21 mouse cellular contexts compared by ENCODE assay signal in the genomic region with DNA sequence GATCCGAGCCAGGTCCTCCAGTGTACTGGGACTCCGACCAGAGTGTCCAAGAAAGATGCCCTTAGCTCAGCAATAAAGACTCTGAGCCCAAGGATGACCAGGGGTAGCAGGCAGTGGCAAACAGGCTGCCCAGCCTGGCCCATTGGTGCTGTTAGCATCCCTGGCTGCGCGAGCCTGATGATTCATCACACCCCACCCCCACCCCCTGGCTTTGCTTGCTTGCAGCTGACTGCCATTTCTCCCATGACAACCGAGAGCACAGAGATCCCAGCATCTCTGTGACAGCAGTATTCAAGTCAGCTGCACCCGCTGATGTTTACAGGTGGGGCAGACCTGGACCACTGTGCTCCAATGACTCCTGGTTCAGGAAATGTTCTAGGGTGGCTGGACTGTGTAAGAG. TPM values are rescaled to one million over a fixed set of nuclear protein-coding genes. Genes with fewer than 3 reads are reported as not detected.
DNase-seq lines count a peak whose midpoint lies in the region; ATAC-seq and TF ChIP-seq lines count a peak whose summit lies in the region.
"Had no signal": no experiment of that assay in that cellular context is flagged by ENCODE, and none has a peak within 500 bp of the region (broad histone marks: within the 10 kb centered on the region; RNA-seq: fewer than 3 reads in every experiment).

No protein-coding gene starts in this region.

- H3K4me2 ChIP-seq in intestine, postnatal 0 days (replicated peaks; ENCODE audit: low read depth): no peak overlapping the region
- no peak overlapping the region for H3K4me2 ChIP-seq in intestine, embryonic 15.5 days (replicated peaks)
- H3K4me2 ChIP-seq in midbrain, embryonic 16.5 days (ENCODE audit: low read length): no peak overlapping the region
- H3K4me2 ChIP-seq: heart, embryonic 13.5 days; kidney, embryonic 15.5 days; limb, embryonic 15.5 days; midbrain, embryonic 13.5 days; stomach, embryonic 15.5 days had no signal

- no peak overlapping the region for H3K27ac ChIP-seq in intestine, postnatal 0 days (ENCODE audit: low read depth, low read length)
- no peak overlapping the region for H3K27ac ChIP-seq in intestine, embryonic 15.5 days
- no peak overlapping the region for H3K27ac ChIP-seq in midbrain, embryonic 16.5 days (ENCODE audit: low read length)
- H3K27ac ChIP-seq: heart, embryonic 13.5 days; hindbrain, embryonic 10.5 days; kidney, embryonic 15.5 days; limb, embryonic 15.5 days; midbrain, embryonic 13.5 days; stomach, embryonic 15.5 days had no signal

- H3K36me3 ChIP-seq in intestine, postnatal 0 days (ENCODE audit: control insufficient read depth, insufficient read depth): peaks cover 38% of the 10 kb centered on the region
- H3K36me3 ChIP-seq in intestine, embryonic 15.5 days: no peaks in the 10 kb centered on the region; the same call in 1 of the 2 replicates
- H3K36me3 ChIP-seq in midbrain, embryonic 16.5 days (ENCODE audit: control insufficient read depth, insufficient read depth, low read length): no peaks in the 10 kb centered on the region
- H3K36me3 ChIP-seq: heart, embryonic 13.5 days; limb, embryonic 15.5 days; midbrain, embryonic 13.5 days; stomach, embryonic 15.5 days had no signal

- DNase-seq in adrenal gland, postnatal 14 days: peak; percentile 48
- no peak for DNase-seq in adrenal gland, adult 18-20 months (ENCODE audit: low spot score in 2 of 2)
- peak; percentile 81 for DNase-seq in layer of hippocampus, adult 9-11 months
- DNase-seq in right cerebral cortex, postnatal 14 days: peak; percentile 54
- DNase-seq in yolk sac, embryonic 10.5 days (ENCODE audit: low spot score): no peak
- DNase-seq: cerebellum, adult 18-20 months; gastrocnemius, postnatal 36 days; lung, adult 18-20 months; lung, postnatal 4 days; thymus, postnatal 4 days had no signal

- peak; percentile 23; the same call in 1 of the 2 replicates for ATAC-seq in intestine, postnatal 0 days
- ATAC-seq in intestine, embryonic 15.5 days: no peak
- ATAC-seq in midbrain, embryonic 16.5 days: no peak
- ATAC-seq: midbrain, embryonic 13.5 days had no signal

- TF ChIP-seq CTCF in intestine, postnatal 0 days (IDR thresholded peaks at IDR 0.05; ENCODE audit: low read depth): no peak

- no peak overlapping the region for H3K9ac ChIP-seq in intestine, postnatal 0 days (ENCODE audit: low read depth, low read length)
- H3K9ac ChIP-seq in intestine, embryonic 15.5 days: no peak overlapping the region
- no peak overlapping the region for H3K9ac ChIP-seq in midbrain, embryonic 16.5 days (ENCODE audit: low read depth, low read length)
- H3K9ac ChIP-seq: heart, embryonic 13.5 days; kidney, embryonic 15.5 days; limb, embryonic 15.5 days; midbrain, embryonic 13.5 days; stomach, embryonic 15.5 days had no signal

- H3K4me3 ChIP-seq in intestine, postnatal 0 days (ENCODE audit: low read depth, low read length): no peak overlapping the region
- H3K4me3 ChIP-seq in intestine, embryonic 15.5 days (replicated peaks): no peak overlapping the region
- H3K4me3 ChIP-seq in midbrain, embryonic 16.5 days (ENCODE audit: low read depth, low read length): no peak overlapping the region
- H3K4me3 ChIP-seq: heart, embryonic 13.5 days; hindbrain, embryonic 10.5 days; kidney, embryonic 15.5 days; limb, embryonic 15.5 days; midbrain, embryonic 13.5 days; stomach, embryonic 15.5 days had no signal

- no peaks in the 10 kb centered on the region for H3K9me3 ChIP-seq in intestine, postnatal 0 days (ENCODE audit: control insufficient read depth)
- no peaks in the 10 kb centered on the region for H3K9me3 ChIP-seq in intestine, embryonic 15.5 days
- H3K9me3 ChIP-seq in midbrain, embryonic 16.5 days (replicated peaks; ENCODE audit: control insufficient read depth, low read length, poor library complexity, severe bottlenecking): no peaks in the 10 kb centered on the region
- H3K9me3 ChIP-seq: heart, embryonic 13.5 days; hindbrain, embryonic 10.5 days; kidney, embryonic 15.5 days; limb, embryonic 15.5 days; midbrain, embryonic 13.5 days; stomach, embryonic 15.5 days had no signal

- 71% methylated on average over 6 of the region's 6 CpGs for WGBS in intestine, postnatal 0 days
- 72% methylated on average over 6 of the region's 6 CpGs for WGBS in intestine, embryonic 15.5 days
- WGBS in midbrain, embryonic 16.5 days: 87% methylated on average over 6 of the region's 6 CpGs

- no peaks in the 10 kb centered on the region for H3K4me1 ChIP-seq in intestine, postnatal 0 days (replicated peaks; ENCODE audit: control insufficient read depth, insufficient read depth, low read length)
- no peaks in the 10 kb centered on the region for H3K4me1 ChIP-seq in intestine, embryonic 15.5 days (replicated peaks)
- no peaks in the 10 kb centered on the region for H3K4me1 ChIP-seq in midbrain, embryonic 16.5 days (ENCODE audit: control insufficient read depth, insufficient read depth, low read length)
- H3K4me1 ChIP-seq: heart, embryonic 13.5 days; limb, embryonic 15.5 days; midbrain, embryonic 13.5 days; stomach, embryonic 15.5 days had no signal

- H3K27me3 ChIP-seq in intestine, postnatal 0 days (replicated peaks; ENCODE audit: control insufficient read depth, insufficient read depth, low read length): no peaks in the 10 kb centered on the region
- H3K27me3 ChIP-seq in intestine, embryonic 15.5 days (replicated peaks): no peaks in the 10 kb centered on the region
- no peaks in the 10 kb centered on the region for H3K27me3 ChIP-seq in midbrain, embryonic 16.5 days (ENCODE audit: control insufficient read depth, insufficient read depth, low read depth, low read length)
- H3K27me3 ChIP-seq: kidney, embryonic 15.5 days; limb, embryonic 15.5 days; midbrain, embryonic 13.5 days; stomach, embryonic 15.5 days had no signal

RNA-seq across cellular contexts. Expression of gene Tspan15, which starts 28.5 kb away (rescaled TPM):
- total RNA-seq in adrenal gland, postnatal 14 days (2021): 17.2 and 22.9 TPM in 2 replicates
- total RNA-seq in adrenal gland, adult 18-20 months (2021): 10 to 100 TPM; 17.9 to 18.9 TPM
- polyA plus RNA-seq in intestine, postnatal 0 days (2015; fragmentation: Nextera tagmentation; extraction: Ambion mirVana): 96.8 and 100 TPM in 2 replicates
- polyA plus RNA-seq in intestine, embryonic 15.5 days (2015; fragmentation: Nextera tagmentation; extraction: Ambion mirVana): 57.0 and 66.9 TPM in 2 replicates
- polyA plus RNA-seq in midbrain, embryonic 16.5 days (2015; fragmentation: Nextera tagmentation; extraction: Ambion mirVana): 19.4 and 23.2 TPM in 2 replicates

RNA-seq across cellular contexts. Expression of gene Tacr2, which starts 49.7 kb away (rescaled TPM):
- 10.1 and 15.3 TPM in 2 replicates for total RNA-seq in adrenal gland, postnatal 14 days (2021)
- total RNA-seq in adrenal gland, adult 18-20 months (2021): 10 to 100 TPM; 13.0 to 50.3 TPM
- 0.31 and 0.90 TPM in 2 replicates for polyA plus RNA-seq in intestine, postnatal 0 days (2015; fragmentation: Nextera tagmentation; extraction: Ambion mirVana)
- polyA plus RNA-seq in intestine, embryonic 15.5 days (2015; fragmentation: Nextera tagmentation; extraction: Ambion mirVana): 0.44 and 0.72 TPM in 2 replicates
- not detected in 2 replicates for polyA plus RNA-seq in midbrain, embryonic 16.5 days (2015; fragmentation: Nextera tagmentation; extraction: Ambion mirVana)
- total RNA-seq: gastrocnemius, postnatal 36 days had no signal
- polyA plus RNA-seq: embryonic facial prominence, embryonic 14.5 days; forebrain, embryonic 11.5 days; heart, embryonic 13.5 days; hindbrain, embryonic 10.5 days; limb, embryonic 15.5 days; midbrain, embryonic 13.5 days had no signal

RNA-seq across cellular contexts. Expression of gene Fam241b, which starts 58.9 kb away (rescaled TPM):
- 2.4 and 2.9 TPM in 2 replicates for total RNA-seq in adrenal gland, postnatal 14 days (2021)
- 1 to 10 TPM; 3.9 to 4.0 TPM for total RNA-seq in adrenal gland, adult 18-20 months (2021)
- 46.2 and 47.3 TPM in 2 replicates for polyA plus RNA-seq in intestine, postnatal 0 days (2015; fragmentation: Nextera tagmentation; extraction: Ambion mirVana)
- polyA plus RNA-seq in intestine, embryonic 15.5 days (2015; fragmentation: Nextera tagmentation; extraction: Ambion mirVana): 34.0 and 34.6 TPM in 2 replicates
- 224 and 236 TPM in 2 replicates for polyA plus RNA-seq in midbrain, embryonic 16.5 days (2015; fragmentation: Nextera tagmentation; extraction: Ambion mirVana)

Comparison
In these comparisons a context has a peak if more than half of its experiments do, and no peak if none do; other contexts are left out.
1. DNase-seq: peak in adrenal gland, postnatal 14 days (single experiment), layer of hippocampus, adult 9-11 months (single experiment) and right cerebral cortex, postnatal 14 days (single experiment); none in adrenal gland, adult 18-20 months (0 of 2) and yolk sac, embryonic 10.5 days (single experiment).